Mouse (Mus musculus) megakaryocyte progenitor cell, adult 5-6 weeks (primary cell): ENCODE measurements around the gene Top2a. TPM values are rescaled to one million over a fixed set of nuclear protein-coding genes. Genes with fewer than 3 reads are reported as not detected.
"Not testable (repeated sequence)": the region's sequence is repeated elsewhere in the genome, so short reads cannot be mapped to it uniquely, and the experiment has no call there.

Experiments used
- ATAC-seq: replicated peaks from 2 replicates; pipeline ENCODE4 v1.8.0; 2016; ENCODE audit warnings: mild to moderate bottlenecking, moderate TSS enrichment, inconsistent platforms; ENCODE audit not compliant: poor library complexity
- total RNA-seq, 2 experiments: library from RNA; stranded (forward) in 1 of 2; stranded (reverse) in 1 of 2; fragments of 157-497, 149-512 nt in 1 of 2; fragments of 200-1000 nt in 1 of 2; gene quantifications; 2 replicates each; pipeline versions ENCODE4 v1.2.3 to v1.2.4; 2015 to 2017

Gene Top2a
- total RNA-seq, 2 experiments from 2014 or later = 284 to 584 TPM

DNA sequence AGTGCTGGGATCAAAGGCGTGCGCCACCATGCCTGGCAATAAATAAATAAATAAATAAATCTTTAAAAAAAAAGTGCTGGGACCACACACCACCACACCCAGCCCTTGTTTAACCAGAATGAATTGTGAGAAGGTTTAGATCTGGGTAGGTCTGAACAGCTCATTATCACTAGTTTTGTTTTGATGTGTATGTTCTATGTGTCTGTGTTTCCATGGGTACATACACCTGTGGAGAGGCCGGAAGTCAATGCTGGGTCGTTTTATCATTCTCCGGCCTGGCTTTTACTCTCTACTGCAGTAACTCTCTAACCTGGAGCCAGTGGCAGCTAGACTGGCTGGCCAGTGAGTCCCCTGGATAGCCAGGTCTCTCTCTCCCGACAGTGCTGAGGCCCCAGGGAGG lies 33.1 kb downstream of the Top2a start:
- no peak for ATAC-seq

DNA sequence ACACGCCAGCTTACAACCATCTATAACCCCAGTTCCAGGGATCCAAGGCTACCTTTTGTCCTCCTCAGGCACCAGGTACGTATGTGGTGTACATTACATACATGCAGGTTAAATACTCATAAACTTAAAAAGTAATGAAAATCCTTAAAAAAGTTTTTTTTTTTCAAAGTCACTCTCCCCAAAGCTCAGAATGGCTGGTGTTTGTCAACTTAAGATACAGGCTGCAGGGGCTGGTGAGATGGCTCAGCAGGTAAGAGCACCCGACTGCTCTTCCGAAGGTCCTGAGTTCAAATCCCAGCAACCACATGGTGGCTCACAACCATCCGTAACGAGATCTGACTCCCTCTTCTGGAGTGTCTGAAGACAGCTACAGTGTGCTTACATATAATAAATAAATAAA lies 35.7 kb downstream of the Top2a start:
- not testable (repeated sequence) for ATAC-seq

DNA sequence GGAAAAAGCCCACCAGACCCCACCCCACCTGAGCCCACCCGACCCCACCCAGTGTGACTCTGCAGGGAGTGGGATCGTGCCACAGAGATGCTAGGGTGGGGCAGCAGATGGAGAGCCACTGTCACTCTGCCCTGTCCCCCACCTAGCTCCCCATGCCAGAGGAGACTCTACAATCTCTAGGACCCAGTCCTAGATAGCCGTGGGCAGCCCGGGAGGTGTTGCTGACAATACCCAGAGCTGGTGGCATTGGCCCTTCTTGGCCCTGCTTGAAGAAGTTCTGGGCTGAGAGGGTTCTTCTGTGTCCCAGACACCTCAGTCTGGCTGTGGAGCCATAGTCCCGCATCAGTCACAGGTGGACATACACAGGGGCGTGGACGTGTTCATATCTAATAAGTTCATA lies 38.4 kb downstream of the Top2a start:
- ATAC-seq = no peak

DNA sequence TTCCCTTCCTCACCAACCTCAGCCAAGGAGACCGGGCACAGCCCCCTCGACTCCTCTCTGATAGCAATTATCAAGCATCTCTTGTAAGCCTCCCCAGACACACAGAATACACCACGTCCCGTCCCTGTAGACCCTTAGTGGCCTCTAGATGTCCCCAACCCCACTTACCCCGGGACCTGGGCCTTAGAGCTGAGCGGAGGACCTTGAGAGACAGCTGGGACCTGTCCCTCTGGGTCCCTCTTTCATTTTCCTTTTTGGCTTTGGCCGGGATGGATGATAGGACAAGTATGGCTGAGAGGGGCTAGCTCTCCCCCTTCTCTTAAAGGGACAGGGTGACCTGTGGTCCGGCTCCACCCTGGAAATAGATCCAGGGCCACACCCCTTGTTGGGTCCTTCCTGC lies 40.4 kb downstream of the Top2a start:
- ATAC-seq = no peak

DNA sequence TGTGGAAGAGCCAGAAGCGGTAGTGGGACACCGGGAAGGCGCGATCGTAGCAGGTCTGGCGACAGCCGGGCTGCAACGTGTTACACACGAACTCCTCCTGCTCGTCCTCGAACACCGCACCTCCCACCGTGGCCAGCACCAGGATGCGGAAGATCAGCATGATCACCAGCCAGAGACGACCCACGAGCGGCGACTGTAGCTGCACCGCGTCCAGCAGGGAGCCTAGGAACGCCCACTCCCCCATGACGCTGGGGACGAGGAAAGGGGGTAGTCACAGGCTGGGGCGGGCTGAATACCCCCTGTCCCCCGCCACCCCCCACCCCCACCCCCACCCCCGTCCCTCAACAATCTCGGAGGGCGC lies 41.2 kb downstream of the Top2a start, which contains the start of gene Gjd3:
Gene Gjd3 (minus strand): TSS at position 244 of the 361 bp plus-strand sequence.
- ATAC-seq = no peak; the same call in 1 of the 2 replicates

DNA sequence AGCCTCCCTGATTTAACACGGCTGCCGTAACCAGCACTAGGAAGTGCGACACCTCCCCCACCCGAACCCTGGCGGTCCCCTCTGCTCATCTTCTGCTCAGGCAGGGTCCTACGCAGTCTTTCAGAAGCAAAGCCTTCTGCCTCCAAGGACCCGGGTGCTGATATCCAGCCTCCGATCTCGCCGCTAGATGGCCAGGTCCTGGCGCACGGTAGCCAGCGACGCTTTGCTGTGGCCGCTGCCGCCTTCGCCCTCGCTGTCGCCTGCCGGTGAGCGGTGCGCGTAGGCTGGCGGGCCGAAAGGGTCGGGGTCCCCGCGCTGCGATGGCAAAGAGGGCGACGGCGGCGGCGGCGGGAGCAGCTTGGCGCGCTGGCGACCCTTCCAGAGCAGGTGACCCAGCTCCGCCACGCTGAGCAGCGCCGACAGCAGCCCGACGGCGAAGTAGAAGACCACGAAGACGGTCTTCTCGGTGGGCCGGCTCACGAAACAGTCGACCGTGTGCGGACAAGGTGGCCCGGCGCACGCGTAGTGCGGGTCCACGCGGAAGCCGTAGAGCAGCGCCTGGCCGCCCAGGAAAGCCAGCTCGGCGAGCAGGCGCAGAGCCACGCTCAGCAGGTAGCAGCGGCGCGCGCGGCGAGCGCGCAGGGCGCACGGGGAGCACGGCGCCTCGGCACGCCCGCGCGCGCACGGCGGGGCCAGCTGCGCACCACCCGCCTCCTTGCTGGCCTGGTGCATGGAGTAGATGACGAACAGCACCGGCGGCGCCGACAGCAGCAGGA lies 41.8 kb downstream of the Top2a start:
- peak; percentile 64 for ATAC-seq

DNA sequence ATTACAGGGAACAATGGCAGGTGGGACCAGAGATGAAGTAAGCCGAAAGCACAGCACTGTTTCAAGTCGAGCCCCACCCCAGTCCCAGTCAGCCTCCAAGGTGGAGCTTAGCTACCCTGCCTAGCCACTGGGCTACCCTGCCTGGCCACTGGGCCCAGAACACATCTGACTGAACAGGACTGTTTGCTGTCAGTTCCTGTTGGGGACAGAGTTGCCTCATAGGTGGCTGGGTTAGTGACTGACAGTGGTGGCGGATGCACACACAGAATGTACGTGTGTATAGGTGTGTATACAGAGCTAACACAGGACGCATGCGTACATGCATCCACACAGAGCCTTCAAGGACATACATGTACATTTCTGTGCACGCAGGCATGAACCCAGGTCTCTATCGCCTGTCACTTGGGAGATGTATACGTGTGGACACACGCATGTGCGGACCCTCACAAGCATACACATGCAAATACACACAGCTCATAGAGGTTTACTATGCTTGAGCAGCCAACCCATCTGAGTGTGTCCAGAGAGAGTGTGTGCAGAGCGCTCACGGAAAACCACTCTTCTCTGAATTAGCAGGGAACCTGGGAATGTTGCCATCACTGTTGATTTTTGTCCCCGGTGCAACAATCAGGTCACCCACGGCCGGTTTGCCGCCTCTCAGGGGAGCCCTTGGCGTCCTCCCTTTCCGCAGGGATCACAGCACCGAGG lies 42.5 kb downstream of the Top2a start:
- ATAC-seq = 0 out of 2 replicates have a peak, but pooled peaks have one; percentile 6

DNA sequence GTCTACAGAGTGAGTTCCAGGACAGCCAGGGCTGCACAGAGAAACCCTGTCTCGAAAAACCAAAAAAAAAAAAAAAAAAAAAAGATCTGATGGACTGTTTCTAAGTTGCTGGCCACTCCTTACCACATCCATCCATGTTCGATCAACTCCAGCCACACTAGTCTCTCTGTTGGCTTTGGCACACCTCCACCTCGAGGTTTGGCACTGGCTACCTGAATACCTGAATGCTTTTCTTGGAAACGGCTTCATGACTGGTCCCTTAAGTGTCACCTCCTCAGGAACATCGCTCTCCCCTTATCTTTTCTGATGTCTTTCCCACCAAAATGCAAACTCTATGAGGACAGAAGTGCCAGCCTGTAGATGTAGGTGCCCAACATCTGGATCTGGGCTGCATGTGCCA lies 44.6 kb downstream of the Top2a start:
- ATAC-seq = no peak

DNA sequence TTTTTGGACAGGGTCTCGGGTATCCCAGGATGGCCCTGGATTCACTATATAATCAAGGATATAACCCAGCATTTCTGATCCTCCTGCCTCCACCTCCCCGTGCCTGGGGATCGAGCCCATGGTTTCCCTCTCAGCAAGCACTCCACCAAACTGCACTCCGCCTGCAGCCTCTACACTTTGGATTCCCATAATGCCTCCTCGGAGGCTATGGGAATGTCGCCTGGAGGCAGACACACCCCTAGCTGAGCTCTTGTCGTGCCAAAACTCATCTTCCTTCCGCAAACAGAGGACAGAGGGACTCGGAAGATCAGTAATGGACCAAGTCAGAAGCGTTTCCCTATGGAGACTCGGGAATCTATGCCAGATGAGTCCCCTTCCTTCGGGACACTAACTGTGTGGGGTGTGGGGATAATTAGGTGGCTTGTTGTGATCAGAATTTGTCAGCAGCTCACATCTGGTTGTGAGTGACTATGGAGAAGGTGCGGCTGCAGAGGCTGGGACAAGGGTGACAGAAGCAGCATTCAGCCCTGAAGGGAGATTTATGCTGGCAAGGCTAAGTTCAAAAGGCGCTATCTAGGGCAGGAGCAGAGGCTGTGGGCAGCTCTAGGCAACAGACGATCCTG lies 45.4 kb downstream of the Top2a start:
- no peak for ATAC-seq

DNA sequence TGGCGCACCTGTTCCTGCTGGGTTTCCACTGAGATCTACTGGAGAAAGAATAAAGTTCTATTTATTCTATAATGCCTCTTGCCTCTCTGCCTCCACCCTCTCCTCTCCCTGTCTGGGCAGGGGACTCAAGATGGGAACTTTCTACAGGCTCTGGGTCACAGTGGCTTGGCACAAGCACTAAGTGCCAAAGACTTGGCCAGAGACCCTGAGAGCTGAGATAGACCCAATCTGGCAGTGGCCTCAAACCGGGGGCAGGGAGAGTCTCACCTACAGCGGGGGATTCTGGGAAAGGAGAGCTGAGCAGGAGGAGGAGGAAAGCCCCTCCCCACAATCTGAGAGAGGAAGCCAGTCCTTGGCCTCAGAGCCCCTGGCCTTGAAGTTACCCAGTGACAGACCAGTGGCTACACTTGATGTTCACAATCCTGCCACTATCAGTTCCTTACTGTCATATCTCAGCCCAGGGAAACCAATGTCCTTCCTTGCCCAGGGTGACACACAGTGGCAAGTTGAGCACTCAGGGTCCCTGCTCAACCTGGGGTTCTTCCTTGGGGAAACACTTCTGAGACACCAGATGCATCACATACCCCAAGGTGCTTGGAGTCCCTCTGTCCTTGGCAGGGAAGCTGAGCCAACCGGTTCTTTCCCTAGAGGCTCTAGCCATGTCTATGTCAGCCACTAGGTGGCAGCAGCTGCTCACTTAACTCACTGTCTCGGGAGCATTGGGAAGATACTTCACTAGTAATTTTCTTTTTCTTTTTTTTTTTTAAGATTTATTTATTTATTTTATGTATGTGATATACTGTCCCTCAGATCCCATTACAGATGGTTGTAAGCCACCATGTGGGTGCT lies 48.9 kb downstream of the Top2a start:
- ATAC-seq = peak; percentile 76

DNA sequence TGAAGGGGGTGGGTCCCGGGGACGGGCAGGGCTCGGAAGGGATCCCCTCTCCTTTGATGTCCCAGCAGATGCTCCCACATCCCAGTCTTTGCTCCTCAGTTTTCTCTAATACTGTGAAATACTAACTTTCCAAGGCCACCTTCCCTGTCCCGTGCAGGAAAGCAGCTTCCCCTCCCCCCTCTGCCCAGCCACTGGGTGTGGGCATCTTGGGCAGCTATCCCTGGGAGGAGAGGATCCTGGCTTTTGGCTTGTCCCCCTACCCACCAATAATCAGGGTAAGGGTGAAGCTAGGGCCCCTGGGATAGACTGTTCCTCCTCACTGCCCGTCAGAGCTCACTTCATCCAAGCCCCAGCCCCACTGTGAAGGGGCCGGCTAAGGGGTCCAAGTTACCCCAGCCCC lies 49.8 kb downstream of the Top2a start:
- no peak for ATAC-seq

DNA sequence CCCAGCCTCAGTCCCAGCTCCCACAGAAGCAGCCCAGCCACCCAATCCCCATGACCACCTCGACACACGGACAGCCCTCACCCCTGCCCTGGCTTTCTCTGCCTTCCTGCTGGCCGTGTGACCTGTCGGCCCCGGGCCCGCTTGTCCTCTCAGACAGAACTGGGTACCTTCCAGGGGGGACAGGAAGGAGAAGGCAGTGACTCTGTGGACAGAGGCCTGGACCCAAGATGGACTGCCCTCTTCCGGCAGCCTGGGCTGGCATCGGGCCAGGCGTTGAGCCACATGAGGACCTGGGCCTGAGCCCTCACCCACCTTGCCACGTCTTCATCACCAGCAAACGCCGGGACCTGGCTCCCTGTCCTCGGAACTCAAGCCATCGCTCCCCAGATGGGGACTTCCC lies 50.4 kb downstream of the Top2a start:
- no peak for ATAC-seq

DNA sequence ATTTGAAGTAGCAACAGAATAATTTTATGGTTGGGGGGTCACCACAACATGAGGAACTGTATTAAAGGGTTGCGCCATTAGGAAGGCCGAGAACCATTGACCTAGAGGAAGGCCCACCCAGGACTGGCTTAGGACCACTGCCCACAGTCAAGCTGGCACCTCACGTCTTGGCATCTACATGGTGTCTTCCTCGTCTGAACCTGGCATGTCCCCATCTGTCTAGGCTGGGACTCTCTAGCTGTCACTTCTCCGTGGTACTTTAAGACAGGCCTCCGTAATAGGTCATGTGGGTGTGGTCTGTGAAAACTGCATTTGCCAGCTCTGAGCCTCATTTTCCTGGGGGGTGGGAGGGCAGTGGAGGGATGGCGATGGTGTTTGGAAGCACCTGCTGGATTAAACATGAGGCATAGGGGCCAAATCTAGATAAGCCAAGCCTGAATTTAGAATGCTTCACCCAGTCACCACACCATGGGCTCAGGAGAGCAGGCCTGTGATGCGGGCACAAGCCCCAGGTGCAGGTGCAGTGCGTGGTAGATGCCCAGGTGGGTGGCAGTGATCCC lies 51.1 kb downstream of the Top2a start:
- ATAC-seq = no peak

DNA sequence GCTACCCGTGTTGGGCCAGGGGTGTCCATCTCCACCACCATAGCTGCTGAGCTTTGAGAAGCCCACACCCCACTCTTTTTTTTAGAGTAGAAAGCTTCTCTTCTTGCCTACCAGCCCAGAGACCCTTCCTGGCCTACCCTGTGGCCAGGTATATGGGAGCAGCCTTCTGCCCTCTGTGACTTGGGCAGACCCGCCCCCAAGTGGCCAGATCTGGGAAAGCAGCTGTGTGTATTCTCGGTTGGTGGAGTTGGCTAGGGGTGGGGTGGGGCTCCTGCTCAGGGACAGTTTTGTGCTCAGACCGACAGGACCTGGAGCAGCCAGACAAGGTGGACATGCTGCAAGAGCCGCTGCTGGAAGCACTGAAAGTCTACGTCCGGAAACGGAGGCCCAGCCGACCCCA lies 51.8 kb downstream of the Top2a start:
- ATAC-seq = peak; percentile 81

DNA sequence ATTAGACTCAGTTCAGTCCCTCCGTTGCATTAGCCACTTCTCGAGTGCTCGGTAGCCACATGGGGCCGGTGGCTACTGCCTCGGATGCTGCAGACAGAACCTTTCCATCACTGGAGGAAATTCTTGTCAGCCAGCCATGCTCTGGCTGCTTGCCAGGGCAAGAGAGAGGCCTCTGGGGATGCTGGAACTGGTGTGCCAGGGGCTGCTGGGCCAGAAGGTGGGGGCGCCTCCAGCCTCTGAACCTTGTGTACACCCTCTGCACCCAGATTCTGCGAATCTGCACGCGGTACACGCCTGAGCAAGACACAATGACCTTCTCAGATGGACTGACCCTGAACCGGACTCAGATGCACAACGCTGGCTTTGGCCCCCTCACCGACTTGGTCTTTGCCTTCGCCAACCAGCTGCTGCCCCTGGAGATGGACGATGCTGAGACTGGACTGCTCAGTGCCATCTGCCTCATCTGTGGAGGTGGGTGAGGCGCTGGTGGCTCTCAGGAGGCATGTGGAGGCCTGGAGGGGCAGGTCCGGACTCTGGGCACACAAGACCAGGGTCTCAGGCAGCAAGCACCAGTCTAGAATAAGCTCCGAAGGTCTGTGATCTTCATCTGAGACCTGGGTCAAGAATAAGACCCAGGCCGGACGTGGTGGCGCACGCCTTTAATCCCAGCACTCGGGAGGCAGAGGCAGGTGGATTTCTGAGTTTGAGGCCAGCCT lies 52.5 kb downstream of the Top2a start:
- no peak for ATAC-seq

DNA sequence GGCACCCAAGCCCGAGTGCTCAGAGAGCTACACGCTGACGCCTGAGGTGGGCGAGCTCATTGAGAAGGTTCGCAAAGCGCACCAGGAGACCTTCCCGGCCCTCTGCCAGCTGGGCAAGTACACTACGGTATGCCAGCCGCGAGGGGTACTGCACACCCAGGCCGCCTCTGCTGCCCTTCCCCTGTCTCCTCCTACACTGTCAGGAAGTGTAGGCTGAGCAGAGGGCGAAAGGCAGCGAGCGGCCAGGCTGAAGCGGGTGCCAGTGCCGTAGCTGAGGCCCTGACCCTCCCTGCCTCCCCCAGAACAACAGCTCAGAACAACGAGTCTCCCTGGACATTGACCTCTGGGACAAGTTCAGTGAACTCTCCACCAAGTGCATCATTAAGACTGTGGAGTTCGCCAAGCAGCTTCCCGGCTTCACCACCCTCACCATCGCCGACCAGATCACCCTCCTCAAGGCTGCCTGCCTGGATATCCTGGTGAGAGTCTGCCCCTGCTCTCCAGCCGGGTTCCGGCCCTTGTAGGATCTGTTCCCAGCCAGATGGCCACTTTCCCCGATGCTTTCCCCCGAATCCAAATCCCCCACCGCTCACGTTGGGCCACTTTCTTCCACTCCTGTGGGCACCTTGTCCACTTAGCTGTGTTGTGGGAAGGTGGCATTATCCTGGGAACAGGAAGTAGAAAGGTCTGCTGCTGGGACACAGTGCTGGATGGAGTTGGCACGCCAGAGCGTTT lies 53.6 kb downstream of the Top2a start:
- ATAC-seq = no peak

DNA sequence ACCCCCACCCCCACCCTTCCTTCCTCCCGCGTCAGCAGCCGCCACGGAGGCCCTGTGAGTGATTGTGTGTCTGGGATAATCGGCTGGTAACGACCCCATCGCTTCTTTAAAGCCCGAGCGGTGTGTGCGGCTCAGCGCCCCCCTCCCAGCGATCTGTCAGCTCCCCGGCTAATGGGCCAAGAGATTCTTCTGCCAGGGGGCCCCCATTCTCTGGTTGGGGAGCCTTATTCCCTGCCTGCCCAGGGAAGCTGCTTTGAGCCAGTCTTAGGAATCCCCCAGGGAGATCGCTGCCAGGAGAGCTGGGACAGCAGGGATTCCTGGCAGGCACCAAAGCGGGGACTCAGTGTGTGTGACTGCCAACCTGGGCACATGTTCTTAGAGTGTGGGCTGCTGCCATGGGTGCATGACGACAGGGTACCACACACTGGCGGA lies 54.5 kb downstream of the Top2a start:
- no peak for ATAC-seq

DNA sequence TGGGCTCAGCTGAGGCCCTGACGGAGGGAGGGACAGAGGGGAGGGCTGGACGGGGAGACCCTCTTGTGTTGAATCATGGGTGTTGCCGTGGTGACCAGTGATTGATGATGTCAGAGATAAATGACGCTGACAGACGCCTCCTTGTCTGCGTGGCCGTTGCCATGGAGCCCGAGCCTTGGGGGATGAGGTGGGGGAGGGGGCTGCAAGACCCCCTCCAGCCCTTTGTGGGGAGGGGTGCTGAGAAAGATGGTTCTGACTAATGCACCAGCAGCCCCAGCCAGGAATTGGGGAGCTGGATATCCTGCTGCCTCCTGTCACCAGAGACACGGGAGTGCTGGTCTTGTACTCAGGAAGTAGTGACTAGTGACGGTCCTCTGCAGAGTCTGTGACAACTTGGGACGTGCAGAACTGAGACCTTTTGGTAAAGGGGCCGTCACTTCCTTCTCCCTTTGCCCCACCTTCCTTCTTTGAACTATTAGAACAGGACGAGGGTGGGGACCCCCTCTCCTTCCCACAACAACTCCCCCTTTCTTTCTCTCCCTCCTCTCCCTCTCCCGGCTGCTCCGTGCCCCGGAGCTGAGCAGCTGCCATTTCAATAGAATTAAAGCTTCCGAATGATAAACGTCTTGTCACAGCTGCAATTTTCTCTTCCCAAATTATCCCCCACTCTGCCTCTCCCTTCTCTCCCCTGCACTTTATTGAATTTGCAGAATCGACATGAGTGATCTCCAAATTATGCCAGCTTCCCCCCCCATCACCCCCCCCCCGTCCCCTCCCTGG lies 55.1 kb downstream of the Top2a start:
- peak; percentile 48 for ATAC-seq

DNA sequence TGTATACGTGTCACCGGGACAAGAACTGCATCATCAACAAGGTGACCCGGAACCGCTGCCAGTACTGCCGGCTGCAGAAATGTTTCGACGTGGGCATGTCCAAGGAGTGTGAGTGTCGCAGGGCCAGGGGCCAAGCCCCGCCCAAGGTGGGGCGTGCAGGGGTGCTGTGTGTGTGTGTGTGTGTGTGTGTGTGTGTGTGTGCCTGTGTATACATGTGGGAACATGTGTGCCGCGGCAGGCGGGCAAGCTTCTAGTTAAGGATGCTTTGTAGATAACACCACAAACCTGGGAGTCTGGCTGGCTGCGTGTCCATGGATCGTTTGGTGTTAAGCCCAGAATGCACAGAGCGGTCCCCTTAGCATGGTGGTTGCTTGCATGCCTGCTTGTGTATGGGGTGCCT lies 55.9 kb downstream of the Top2a start:
- no peak for ATAC-seq
